Mouse (Mus musculus) Muller cell, postnatal 12 days (primary cell): ENCODE results near the gene Itgb7.

ENCODE experiments used
- DNase-seq: peaks from one replicate; pipeline ENCODE4 v3.0.0-alpha.2; 2015; ENCODE audit errors: inconsistent ontology term

Gene Itgb7

GRCm38 (mm10) chr15:102231748-102232147 is at the start of gene Itgb7:
Gene Itgb7, minus strand, starts transcription at chr15:102231944.
- DNase-seq, result no peak

- DNase-seq, result no peak
These were observed 48.9 kb upstream of the Itgb7 start for GRCm38 (mm10) chr15:102280623-102281022.

GRCm38 (mm10) chr15:102279783-102280520 is 48.2 kb upstream of the Itgb7 start:
- no peak for DNase-seq

DNA sequence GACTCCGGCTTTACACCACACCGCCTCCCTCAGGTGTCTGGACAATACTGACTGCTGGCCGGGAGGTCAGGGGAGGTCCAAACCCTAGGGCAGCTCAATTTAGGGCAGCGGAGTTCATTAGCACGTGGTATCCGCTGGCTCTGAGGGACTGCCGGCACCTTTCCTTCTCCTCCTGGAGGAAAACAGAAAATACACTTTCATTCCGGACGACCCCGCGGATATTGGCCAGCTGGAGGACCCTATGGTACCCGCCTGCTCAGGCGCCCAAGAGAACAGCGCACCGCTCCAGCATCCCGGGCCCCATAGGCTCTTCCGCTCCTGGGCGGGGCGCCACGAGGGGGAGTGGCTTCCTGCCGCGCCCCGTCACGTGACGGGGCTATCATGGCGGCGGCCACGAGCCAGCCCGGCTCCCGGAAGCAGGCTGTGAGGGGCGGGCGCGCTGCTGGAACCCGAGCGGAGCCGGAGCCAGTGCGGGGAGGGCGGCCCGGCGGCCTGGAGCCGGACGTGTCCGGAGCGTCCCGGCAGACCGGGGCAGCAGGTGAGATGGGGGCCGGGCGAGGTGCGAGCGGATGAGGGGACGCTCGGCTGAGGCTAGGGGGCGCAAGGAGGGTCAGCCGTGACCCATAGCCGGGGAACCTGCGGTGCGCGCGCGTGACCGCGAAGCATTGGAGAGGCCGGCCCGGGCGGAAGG is 47.5 kb upstream of the Itgb7 start, which contains the start of gene Mfsd5:
TSS of gene Mfsd5 (plus strand) at position 363 of the 691 bp plus-strand sequence.
- DNase-seq, result peak; percentile 97

DNA sequence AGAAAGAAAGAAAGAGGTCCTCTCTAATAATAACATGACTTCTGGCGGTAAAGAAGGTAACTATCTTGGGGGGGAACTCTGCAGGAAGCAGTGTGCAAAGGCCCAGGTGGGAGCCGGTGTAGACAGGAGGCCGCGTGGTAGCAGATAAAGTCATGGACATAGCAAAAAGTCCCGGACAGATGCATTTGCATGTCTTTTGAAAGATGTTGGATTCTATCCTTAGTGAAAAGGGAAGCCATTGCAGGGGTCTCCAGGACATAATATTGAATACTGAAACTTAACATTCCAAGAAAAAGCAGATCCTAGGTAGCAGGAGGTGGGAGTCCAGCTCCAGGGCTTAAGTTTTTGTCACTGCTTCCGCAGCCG is 47.0 kb upstream of the Itgb7 start:
- DNase-seq, result no peak

DNA sequence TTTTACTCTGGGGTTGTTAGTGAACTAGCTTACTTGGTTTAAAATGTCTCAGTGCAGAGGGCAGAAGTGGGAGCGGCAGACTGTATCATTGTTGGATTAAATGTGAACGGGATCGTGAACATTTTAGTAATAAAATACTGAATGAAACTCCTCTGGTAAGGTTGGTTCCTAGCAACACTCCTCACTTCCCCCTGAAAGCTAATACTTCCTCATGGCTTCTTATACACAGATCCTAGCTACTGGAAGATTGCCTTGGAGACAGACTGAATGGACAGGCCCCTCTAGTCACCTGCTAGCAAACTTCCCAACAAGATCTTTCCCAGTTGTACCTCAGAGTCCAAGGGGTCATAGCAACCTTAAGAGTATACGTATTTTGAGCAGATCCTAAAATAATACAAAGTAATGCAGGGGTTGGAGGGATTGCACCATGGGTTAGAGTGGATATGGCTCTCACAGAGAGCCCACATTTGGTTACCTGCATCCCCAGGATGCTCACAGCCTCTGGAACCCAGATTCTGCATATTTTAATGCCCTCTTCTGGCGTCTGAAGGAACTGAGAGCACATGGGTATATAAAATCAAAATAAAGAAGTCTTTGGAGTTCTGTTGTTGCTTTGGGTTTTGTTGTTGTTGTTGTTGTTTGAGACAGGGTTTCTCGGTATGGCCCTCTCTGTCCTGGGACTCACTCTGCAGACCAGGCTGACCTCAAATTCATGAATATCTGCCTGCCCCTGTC is 42.4 kb upstream of the Itgb7 start:
- DNase-seq, result no peak

DNA sequence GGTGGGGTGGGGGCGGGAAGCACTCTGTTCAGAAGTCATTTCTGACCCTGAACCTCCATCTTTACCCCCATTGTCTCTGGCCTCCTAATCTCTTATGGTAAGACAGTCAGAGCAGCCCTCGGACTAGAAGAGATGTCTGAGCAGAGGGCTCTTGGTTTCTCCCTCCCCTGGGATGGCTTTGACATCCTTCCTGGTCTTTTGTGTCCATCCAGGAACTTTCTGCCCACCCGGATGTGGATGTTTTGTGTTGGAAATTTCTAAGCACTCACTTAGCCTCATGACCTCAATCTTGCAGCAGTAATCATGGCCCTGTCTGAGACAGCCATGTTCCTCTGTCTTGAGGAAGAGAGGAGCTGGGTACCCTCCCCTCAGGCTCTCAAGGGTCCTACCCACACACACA is 39.7 kb upstream of the Itgb7 start:
- DNase-seq, result no peak

DNA sequence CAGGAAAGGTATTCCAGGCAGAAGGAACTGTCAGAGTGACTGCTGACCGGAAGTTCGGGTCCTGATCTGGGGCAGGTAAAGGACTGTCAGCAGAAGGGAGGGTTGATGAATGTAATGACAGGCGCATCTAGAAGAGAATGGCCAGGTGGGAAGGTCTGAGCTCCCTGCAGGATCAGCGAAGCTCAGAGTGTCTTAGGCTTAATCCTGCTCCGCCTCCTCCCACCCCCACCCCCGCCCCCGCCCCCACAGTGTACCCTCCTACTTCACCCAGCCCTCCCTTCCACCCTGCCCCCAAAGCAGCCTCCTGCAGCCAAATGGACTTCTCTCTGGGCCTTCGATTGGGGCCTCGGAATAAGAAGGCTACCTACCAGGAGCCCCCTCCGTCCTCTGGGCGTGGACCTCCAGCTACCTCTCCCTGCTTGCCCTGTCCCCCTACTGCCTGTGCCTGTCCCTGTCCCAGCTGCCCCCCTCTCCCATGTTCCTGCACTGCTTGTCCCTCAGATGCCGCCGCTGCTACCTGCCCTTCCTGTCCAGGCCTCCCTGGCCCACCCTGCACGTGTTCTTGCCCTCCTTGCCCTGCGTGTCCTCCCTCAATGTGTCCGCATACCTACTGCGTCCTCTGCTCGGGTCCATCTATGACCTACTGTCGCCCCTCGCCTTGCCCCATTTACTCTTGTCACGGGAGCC is 38.7 kb upstream of the Itgb7 start, which contains the start of gene Gm9918:
TSS of gene Gm9918 (plus strand) at position 290 of the 687 bp plus-strand sequence.
- DNase-seq, result no peak

DNA sequence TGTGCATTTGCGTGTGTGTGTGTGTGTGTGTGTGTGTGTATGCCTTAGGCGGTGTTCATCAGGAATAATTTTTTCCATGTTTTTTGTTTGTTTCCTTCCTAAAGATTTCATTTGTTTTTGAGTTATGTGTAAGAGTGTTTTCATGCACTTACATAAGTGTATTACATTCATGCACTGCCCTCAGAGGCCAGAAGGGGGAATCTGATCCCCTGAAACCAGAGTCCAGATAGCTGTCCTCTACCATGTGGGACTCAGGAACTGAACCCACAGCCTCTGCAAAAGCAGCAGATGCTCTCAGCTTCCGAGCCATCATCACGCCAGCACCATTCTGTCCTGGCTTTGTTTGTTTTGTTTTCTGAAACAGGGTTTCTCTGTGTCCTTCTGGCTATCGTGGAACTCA is 33.8 kb upstream of the Itgb7 start:
- no peak for DNase-seq

DNA sequence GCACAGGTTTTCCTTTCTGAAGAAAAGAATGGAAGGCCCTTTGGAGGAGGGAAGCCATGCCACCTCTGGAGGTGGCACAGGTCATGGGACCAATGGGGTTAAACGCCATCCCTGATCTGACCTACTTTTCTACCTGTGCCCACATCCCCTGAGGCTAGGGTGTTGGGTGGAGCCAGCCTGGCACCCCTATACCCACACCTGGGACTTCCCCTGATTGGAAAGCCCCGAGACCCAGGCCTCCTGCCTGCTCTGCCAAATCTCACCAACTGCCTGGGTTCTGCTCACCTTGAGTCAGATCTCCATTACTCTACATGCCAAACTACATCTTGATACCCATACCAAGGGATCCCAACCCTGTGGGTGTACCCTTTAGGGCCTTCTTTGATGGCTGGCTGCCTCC is 31.3 kb upstream of the Itgb7 start:
- DNase-seq, result no peak

DNA sequence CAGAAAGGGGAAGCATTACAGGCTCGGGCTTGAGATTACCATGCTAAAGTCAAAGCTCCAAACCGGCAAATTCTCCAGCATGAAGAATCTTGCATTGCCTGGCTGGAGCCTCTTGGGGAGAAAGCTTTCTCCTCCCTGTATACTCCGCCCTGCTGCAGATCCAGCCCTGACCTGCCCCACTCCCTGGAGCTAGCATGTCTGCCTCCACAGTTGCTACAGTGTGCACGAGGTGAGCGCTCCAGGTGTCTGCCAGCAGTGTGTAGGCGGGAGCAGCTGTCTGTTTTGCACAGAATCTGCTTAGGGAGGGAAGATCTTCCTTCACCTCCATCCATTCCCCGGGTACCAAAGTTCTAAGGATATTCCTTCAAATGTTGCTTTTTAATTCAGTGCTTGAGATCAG is 30.8 kb upstream of the Itgb7 start:
- no peak for DNase-seq

- DNase-seq, result no peak
These were observed 27.0 kb upstream of the Itgb7 start for GRCm38 (mm10) chr15:102258581-102259253.

- peak; percentile 79 for DNase-seq
These were observed 26.3 kb upstream of the Itgb7 start for GRCm38 (mm10) chr15:102258076-102258470.

DNA sequence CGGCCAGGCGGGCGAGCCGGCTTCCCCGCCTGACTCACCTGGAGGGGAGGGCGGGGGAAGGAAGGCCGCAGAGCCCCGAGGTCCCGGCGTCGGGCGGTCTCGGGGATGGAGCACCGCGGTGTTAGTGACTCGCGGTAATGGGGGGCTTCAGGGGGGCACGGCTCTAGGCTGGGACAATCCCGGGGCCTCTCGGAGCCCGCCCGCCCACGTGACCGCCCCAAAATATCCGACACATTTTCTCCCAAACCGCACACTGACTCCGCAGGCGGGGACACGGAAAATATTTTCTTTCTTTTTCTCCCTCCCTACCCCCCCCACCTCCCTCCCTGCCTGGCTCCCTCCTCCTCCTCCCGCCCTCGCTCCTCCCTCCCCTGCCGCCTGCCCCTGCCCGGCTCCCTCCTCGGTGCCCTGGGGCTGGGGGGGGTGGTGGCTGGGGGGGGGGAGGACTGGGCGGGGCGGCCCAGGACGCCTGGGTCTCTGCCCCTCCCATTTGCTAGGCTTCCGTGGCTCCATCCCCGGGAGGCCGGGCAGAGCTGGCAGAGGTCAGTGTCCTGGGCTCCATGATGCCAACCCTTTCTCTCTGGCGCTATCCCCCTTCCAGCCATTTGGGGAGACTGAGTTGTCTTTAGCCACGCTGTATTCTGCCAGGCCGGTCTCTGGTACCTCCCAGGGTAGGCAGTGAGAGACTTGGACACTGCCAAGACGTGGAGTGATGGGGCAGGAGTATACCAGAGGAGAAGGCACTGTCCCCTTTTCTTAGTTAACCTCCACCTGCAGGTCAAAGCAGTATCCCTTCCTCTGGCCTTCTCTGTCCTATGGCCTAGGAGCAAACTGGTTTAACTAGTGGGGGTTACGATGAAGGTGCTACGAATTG is 25.7 kb upstream of the Itgb7 start, which contains the start of gene Rarg:
TSS of gene Rarg (minus strand) at position 316 of the 874 bp plus-strand sequence.
- peak; percentile 91 for DNase-seq

DNA sequence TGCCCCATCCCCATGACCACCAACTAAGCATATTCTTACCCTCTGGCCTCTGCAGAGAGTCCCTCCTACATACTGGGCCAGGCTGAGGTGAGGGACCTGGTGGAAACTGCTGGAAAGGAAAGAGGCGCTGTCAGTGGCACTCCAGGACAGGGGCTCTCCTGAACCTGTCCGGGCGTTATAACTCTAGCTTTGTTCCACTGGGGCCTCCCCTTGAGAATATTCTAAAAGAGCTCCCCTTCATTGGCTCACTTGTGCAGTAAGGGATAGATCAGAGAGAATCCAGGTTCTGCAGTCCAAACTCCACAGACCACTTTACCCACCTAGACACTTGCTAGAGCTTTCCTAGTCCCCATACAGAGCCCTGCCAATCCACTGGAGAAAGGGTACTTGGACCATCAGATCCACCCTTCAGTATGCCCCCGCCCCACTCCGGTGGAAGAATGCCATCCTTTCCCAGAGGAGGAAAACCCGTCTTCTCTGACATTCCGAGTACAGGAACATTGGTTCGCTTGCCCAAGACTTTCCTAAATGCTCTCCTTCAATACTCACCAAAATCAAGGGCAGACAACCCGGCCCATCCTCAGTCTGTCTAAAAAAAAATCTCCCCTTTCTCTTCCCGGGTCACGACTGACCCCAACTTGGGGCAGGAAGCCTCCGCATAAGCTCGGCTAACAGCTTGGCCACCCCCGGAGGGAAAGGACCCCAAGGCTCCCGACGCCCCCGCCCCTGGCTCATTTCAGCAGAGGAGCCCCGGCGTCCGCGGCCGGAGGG is 24.9 kb upstream of the Itgb7 start:
- DNase-seq, result peak; percentile 50

GRCm38 (mm10) chr15:102255547-102256255 is 24.0 kb upstream of the Itgb7 start:
- DNase-seq, result no peak

DNA sequence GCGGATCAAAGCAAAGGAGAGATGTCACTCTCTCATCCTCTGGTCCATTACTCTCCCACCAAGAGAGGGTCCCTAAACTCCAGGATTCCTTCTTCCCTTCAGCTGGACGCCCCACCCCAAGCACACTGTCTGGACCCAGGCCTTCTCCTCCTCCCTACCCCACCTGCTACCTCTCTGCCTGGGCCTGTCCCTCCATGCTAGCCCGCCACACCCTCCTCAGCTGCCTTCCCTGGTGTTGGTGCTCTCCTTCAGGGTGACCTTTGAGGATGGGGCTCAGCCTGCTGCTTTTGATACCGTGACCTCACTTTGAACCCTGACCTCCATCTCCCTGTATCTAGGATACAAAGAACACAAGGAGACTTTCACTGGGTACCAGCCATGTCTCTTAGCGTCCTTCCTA is 18.8 kb upstream of the Itgb7 start:
- no peak for DNase-seq

DNA sequence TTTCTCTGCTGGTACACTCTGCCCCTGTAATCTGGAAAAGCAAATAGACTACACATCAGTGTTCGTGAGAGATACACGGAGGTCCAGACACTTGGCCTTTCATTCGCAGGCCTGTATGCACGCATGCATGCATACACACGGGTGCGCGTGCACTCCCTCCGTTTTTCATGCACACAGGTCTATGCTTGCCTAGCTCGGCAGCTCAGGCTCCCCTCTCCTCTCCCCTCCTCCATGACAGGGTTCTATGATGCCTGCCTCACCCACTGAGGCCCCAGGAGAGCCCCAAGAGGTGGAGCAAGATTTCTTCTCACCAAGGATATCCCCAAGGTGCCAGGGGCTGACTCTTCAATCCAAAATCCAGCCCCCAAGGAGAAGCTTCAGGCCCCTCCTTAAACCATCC is 18.2 kb upstream of the Itgb7 start:
- no peak for DNase-seq

DNA sequence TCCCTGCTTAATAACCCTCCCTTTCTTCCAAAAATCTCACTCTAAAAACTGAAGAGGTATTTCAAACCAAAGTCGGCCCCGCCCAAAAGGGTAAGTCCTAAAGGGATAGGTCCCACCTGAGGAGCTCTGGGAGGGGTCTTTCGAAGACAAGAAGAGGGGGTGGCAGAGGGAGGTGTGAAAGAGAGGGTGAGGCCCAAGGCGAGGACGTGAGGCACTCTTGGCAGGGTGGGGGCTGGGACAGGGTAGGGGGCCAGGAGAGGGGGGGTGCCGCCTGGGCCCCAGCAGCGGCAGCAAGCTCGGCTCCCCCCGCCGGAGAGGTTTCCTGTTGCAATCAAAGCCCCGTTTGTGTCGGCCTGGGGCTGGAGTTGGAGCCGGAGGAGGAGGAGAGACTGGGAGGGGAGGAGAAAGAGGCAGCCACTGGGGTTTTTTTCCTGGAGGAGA is 17.5 kb upstream of the Itgb7 start:
- DNase-seq, result peak; percentile 56
